Mouse (Mus musculus) intestine, embryonic 16.5 days (tissue): ENCODE measurements at regions not wholly inside any gene's neighbourhood (a gene's known extent, or its start where the extent isn't known, plus 50 kb on each side); places are given as distances from the start of the nearest gene placed in this dataset.

Experiments used
- ATAC-seq: fragments of 200-750 bp; cut with Nextera tagmentation; 2 replicates; pipeline ENCODE4 v1.8.0; 2017; ENCODE audit warnings: moderate TSS enrichment, moderate library complexity
- H3K27ac ChIP-seq: fragments of 300-500 bp; sonication (generic); 2 replicates; pipeline ENCODE4 v1.5.1; 2014; ENCODE audit warnings: mild to moderate bottlenecking, low read length
- H3K27me3 ChIP-seq: fragments of 300-500 bp; sonication (generic); replicated peaks from 2 replicates; pipeline ENCODE4 v1.6.1; 2014; ENCODE audit warnings: low read length, control low read depth, mixed read lengths; ENCODE audit not compliant: control insufficient read depth, insufficient read depth
- H3K36me3 ChIP-seq: fragments of 300-500 bp; sonication (generic); 2 replicates; pipeline ENCODE4 v1.6.1; 2014; ENCODE audit warnings: low read length, control low read depth; ENCODE audit not compliant: control insufficient read depth, insufficient read depth
- H3K4me1 ChIP-seq: fragments of 300-500 bp; sonication (generic); 2 replicates; pipeline ENCODE4 v1.6.1; 2014; ENCODE audit warnings: low read length, control low read depth, mixed read lengths; ENCODE audit not compliant: control insufficient read depth, insufficient read depth
- H3K4me2 ChIP-seq: fragments of 300-500 bp; sonication (generic); 2 replicates; pipeline ENCODE4 v1.6.1; 2014; ENCODE audit warnings: low read depth, low read length, control low read depth
- H3K4me3 ChIP-seq: fragments of 300-500 bp; sonication (generic); 2 replicates; pipeline ENCODE4 v1.5.1; 2014; ENCODE audit warnings: mild to moderate bottlenecking, low read length
- H3K9ac ChIP-seq: fragments of 300-500 bp; sonication (generic); 2 replicates; pipeline ENCODE4 v1.6.1; 2014; ENCODE audit warnings: low read depth, low read length
- H3K9me3 ChIP-seq: fragments of 300-500 bp; sonication (generic); 2 replicates; pipeline ENCODE4 v1.6.1; 2016; ENCODE audit warnings: low read length, control low read depth; ENCODE audit not compliant: control insufficient read depth
- WGBS: fragments of 180-500 bp; shearing (Covaris S2); extraction: QIAGEN DNeasy Blood & Tissue Kit; methylation state at CpG from one replicate; pipeline ENCODE4 v1.1.7; 2014; 5-methylcytosine and 5-hydroxymethylcytosine counted together

DNA sequence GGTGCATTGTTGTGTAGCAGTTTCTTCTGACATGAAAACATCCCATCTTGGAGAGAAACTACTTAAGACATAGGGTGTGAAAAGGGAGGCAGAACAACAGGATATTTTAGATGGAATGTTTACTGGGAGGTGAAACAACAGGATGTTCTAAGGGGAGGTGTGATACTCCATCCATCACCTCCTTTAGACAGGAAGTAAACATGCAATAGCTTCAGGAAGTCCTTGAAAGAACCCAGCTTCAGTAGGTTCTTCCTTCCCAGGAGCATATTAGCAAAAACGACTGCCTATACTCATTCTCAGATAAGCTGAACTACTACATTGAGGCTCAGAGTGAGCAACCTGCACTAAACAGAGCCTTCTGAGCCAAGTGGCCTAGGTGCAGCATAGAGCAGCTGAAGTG lies 82.6 kb upstream of the Med14 start:
- 24% methylated on average over 1 of the region's 1 CpGs for WGBS
- Histone ChIP-seq H3K4me1 (no peaks in the 10 kb centered on the region), H3K27ac (no peak overlapping the region), H3K27me3 (no peaks in the 10 kb centered on the region), H3K4me2 (no peak overlapping the region), H3K9me3 (no peaks in the 10 kb centered on the region), H3K36me3 (no peaks in the 10 kb centered on the region), H3K4me3 (no peak overlapping the region), H3K9ac (no peak overlapping the region)
- ATAC-seq: no peak

- WGBS: 70% methylated on average over 3 of the region's 3 CpGs
- no peak overlapping the region for H3K4me2 ChIP-seq
- H3K36me3 ChIP-seq: no peaks in the 10 kb centered on the region
- no peaks in the 10 kb centered on the region for H3K27me3 ChIP-seq
- no peaks in the 10 kb centered on the region for H3K4me1 ChIP-seq
- ATAC-seq: no peak
- H3K27ac ChIP-seq: no peak overlapping the region
- no peaks in the 10 kb centered on the region for H3K9me3 ChIP-seq
- no peak overlapping the region for H3K9ac ChIP-seq
- no peak overlapping the region for H3K4me3 ChIP-seq
Measured at GRCm38 (mm10) chrX:12841021-12841325, 79.1 kb upstream of the Med14 start.

- Histone ChIP-seq H3K36me3 (no peaks in the 10 kb centered on the region), H3K27ac (peak overlapping the region; percentile 66), H3K9me3 (no peaks in the 10 kb centered on the region), H3K4me1 (no peaks in the 10 kb centered on the region), H3K4me3 (peak overlapping the region; percentile 34), H3K9ac (0 out of 2 replicates have a peak overlapping the region, but pooled peaks have one; percentile 25), H3K27me3 (no peaks in the 10 kb centered on the region), H3K4me2 (peak overlapping the region; percentile 54)
- WGBS: 18% methylated on average over 25 of the region's 25 CpGs
- peak; percentile 89 for ATAC-seq
Measured at GRCm38 (mm10) chrX:12840160-12841020, 78.5 kb upstream of the Med14 start.

DNA sequence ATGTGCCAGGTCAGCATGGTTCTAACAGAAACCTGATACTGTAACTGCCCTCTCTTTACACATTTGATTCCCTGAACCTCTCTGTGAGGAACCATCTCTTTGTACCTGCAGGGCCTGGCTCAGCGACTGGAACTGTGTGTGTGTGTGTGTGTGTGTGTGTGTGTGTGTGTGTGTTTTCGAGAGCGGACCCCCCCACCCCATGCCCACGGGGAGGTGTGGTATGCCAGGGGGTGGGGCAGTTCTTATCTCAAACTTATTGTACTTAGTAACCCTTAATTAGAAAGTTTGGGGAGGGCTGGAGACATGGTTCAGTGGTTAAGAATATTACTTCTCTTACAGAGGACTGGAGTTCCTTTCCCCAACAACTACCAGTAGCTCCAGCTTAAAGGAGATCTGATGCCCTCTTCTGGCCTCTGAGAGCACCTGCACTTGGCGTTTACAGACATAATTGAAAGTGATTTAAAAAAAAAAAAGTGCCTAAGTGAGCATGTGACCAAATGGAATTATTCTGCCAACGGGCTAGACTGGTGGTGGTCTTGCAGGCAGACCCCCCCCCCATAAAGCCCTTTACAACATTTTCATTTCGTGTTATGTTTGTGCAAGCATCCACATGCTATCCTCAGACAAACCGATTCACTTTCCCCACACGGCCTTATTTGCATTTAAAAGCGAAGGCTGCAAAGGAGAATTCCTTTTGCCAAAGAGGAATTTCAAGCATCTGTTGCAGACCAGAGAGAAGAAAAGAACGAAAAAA lies 77.7 kb upstream of the Med14 start:
- WGBS: 14% methylated on average over 10 of the region's 11 CpGs
- Histone ChIP-seq H3K27me3 (no peaks in the 10 kb centered on the region), H3K4me3 (peak overlapping the region; percentile 34), H3K27ac (peak overlapping the region; percentile 66), H3K36me3 (no peaks in the 10 kb centered on the region), H3K9me3 (no peaks in the 10 kb centered on the region), H3K4me1 (no peaks in the 10 kb centered on the region), H3K9ac (no peak overlapping the region), H3K4me2 (peak overlapping the region; percentile 54)
- peak; percentile 63 for ATAC-seq

DNA sequence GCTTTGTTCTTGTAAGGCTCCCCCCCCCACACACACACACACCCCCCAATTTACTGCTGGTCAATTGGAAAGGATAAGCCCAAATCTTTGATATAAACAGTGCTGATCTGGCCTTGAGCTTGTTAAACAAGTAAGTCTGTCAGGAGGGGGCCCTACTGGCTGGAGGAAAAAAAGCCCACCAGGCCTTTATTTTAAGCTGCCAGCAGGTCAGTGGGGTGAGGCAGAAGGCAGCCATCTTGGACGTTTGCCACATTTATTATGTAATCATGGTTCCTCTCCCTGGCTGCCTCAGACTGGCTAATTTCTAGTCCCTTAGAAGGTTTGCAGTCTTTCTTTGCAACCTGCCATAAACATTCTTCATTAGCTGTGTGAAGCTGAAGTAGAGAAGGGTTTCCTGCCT lies 75.9 kb upstream of the Med14 start:
- ATAC-seq: no peak
- no peaks in the 10 kb centered on the region for H3K36me3 ChIP-seq
- no peak overlapping the region for H3K27ac ChIP-seq
- no peak overlapping the region for H3K9ac ChIP-seq
- H3K4me3 ChIP-seq: no peak overlapping the region
- H3K4me1 ChIP-seq: no peaks in the 10 kb centered on the region
- 39% methylated on average over 1 of the region's 1 CpGs for WGBS
- no peak overlapping the region for H3K4me2 ChIP-seq
- H3K9me3 ChIP-seq: no peaks in the 10 kb centered on the region
- H3K27me3 ChIP-seq: no peaks in the 10 kb centered on the region

GRCm38 (mm10) chrX:12834681-12835080 lies 72.8 kb upstream of the Med14 start:
- Histone ChIP-seq H3K4me2 (no peak overlapping the region), H3K9ac (no peak overlapping the region), H3K9me3 (no peaks in the 10 kb centered on the region), H3K4me1 (no peaks in the 10 kb centered on the region), H3K4me3 (no peak overlapping the region), H3K36me3 (no peaks in the 10 kb centered on the region), H3K27me3 (no peaks in the 10 kb centered on the region), H3K27ac (no peak overlapping the region)
- WGBS: 66% methylated on average over 4 of the region's 4 CpGs
- no peak for ATAC-seq

DNA sequence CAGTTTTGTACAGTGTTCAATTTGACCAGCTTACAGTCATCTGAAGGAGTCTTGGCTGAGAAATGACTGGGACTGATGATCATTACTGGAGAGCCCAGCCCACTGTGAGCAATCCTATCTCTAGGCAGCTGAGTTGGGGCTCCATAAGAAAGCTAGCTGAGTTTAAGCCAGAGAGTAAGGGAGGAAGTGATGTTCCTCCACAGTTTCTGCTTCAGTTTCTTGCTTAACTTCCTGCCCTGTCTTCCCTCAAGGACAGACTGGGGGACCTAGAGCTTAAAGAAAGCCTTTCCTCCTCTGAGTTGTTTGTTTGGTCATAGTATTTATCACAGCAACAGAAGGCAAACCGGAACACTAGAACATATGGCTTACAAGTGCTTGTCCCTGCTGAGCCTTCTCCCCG lies 70.8 kb upstream of the Med14 start:
- H3K4me3 ChIP-seq: no peak overlapping the region
- H3K4me2 ChIP-seq: no peak overlapping the region
- H3K27ac ChIP-seq: no peak overlapping the region
- no peaks in the 10 kb centered on the region for H3K36me3 ChIP-seq
- no peaks in the 10 kb centered on the region for H3K4me1 ChIP-seq
- 76% methylated on average over 2 of the region's 2 CpGs for WGBS
- no peak overlapping the region for H3K9ac ChIP-seq
- ATAC-seq: no peak
- H3K27me3 ChIP-seq: no peaks in the 10 kb centered on the region
- H3K9me3 ChIP-seq: no peaks in the 10 kb centered on the region

GRCm38 (mm10) chrX:12829165-12829564 lies 67.3 kb upstream of the Med14 start:
- WGBS: 64% methylated on average over 3 of the region's 3 CpGs
- Histone ChIP-seq H3K27me3 (no peaks in the 10 kb centered on the region), H3K4me3 (no peak overlapping the region), H3K9ac (no peak overlapping the region), H3K4me1 (no peaks in the 10 kb centered on the region), H3K36me3 (no peaks in the 10 kb centered on the region), H3K4me2 (no peak overlapping the region), H3K9me3 (no peaks in the 10 kb centered on the region), H3K27ac (no peak overlapping the region)
- ATAC-seq: no peak

DNA sequence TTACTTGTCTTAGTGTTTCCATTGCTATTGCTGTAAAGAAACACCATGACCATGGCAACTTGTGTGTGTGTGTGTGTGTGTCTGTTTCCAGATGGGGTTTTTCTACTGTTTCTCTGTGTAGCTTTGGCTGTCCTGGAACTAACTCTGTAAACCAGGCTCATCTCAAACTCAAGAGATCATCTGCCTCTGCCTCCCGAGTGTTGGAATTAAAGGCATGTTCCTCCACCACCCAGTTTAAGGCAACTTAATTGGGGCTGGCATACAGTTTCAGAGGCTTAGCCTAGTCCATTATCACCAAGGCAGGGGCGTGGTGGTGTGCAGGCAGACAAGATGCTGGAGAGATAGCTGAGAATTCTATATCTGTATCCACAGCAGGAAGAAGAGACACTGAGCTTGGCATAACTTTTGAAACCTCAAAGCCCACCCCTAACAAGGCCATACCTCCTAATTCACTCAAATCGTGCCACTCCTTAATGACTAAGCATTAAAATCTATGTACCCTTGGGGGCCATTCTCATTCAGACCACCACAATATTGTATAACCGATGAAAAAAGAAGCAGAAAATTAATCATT lies 65.5 kb upstream of the Med14 start:
- WGBS: 87% methylated on average over 4 of the region's 4 CpGs
- Histone ChIP-seq H3K36me3 (no peaks in the 10 kb centered on the region), H3K27me3 (no peaks in the 10 kb centered on the region), H3K9me3 (no peaks in the 10 kb centered on the region), H3K27ac (no peak overlapping the region), H3K4me2 (no peak overlapping the region), H3K4me1 (no peaks in the 10 kb centered on the region), H3K4me3 (no peak overlapping the region), H3K9ac (no peak overlapping the region)
- ATAC-seq: no peak
